Mouse (Mus musculus) olfactory bulb, adult 2 months (tissue): ENCODE measurements around the gene Sphk1.

Experiments used
- CTCF ChIP-seq: fragments of 200-500 bp; IDR thresholded peaks from 2 replicates; pipeline ENCODE4 v1.5.1; 2012; ENCODE audit warnings: low read depth, mild to moderate bottlenecking, low read length, moderate library complexity; ENCODE audit not compliant: insufficient read depth
- POLR2A ChIP-seq: fragments of 200-500 bp; IDR thresholded peaks from 2 replicates; pipeline ENCODE4 v1.6.1; 2012; ENCODE audit warnings: mild to moderate bottlenecking, low read depth, low read length, moderate library complexity; ENCODE audit not compliant: insufficient read depth

- TF ChIP-seq CTCF = no peak
- TF ChIP-seq POLR2A = no peak
Measured at GRCm38 (mm10) chr11:116574982-116575381, 44.3 kb downstream of the Sphk1 start.
